Mouse (Mus musculus) kidney, adult 10 weeks (tissue): ENCODE data around the gene Iapp. TPM values are rescaled to one million over a fixed set of nuclear protein-coding genes. Genes with fewer than 3 reads are reported as not detected.

Source experiments
- polyA plus RNA-seq: library from polyadenylated mRNA; stranded (reverse); fragments of 350-450 nt; fragmentation: Illumina TruSeq; extraction: RNeasy Lipid Tissue Mini Kit (QIAGEN cat#74804); gene quantifications from one replicate; pipeline ENCODE4 v1.2.3, GENCODE M21; 2014; ENCODE audit warnings: low read depth, low replicate concordance

Gene Iapp
- not detected for polyA plus RNA-seq

DNA sequence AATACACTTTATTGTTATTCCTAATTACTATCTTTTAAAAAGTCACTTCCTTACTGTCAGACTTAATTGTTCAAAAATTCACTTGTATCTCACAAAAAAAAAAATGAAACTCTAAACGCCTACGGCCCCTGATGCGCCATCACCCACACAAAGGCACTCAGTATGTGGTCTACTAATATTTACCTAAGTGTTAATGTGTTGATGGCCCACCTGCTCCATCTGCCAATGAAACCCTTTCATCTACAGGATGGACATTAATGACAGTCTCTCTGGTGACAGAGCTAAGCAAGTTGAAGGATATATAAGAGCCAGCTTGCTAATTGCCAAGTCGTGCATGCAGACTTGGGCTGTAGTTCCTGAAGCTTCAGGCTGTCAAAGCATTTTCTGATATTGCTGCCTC, at the start of gene Iapp:
Iapp (plus strand) TSS at position 326 of the 400 bp plus-strand sequence.

DNA sequence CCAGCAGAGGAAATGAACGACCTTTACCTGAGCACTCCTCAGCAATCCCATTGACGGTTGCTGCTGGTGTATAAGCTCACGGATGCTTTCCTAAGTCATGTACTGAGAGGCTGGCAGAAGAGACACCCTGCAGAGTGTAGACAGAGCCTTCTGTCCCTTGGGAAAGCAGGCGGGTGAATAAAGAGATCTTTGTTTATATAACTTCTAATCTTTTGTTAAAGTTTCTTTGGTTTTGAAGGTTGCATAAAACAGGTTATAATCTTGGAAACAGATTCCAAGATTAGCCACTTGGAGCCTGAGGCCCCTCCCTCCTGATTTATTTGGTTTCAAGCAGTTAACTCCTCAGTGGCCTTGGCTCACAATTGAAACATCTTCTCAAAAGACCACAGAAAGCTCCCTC, 24.7 kb downstream of the Iapp start, which contains the start of gene Slco1a5:
Slco1a5 (minus strand) TSS at position 101 of the 400 bp plus-strand sequence.

DNA sequence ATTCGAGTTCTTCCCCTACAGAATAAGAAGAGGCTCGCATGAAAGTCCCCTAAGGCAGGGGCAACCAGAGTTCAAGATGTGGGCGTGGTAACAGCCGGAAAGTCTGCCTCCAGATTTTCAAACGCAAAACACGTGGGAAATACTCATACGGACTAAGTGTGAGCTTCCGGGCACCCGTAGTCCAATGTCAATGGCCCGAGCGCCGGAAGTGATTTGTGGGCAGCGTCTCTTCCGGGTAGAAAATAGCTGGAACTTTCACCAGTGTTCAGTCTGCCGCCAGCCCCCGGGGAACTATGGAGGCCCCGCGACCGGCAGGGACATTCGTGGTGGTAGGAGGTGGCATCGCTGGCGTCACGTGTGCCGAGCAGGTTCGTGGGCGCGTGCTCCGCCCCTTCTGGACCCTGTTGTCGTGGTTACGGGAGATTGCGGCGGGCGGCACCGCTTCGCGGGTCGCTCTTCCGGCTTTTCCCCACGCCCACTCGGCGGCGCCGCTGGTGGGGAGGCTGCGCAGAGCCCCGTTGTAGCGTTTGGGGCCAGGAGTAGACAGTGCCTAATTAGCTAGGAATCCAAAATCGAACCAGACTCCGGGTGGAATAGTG, 47.3 kb downstream of the Iapp start, which contains the start of gene Pyroxd1:
Pyroxd1 (plus strand) TSS at position 215 of the 599 bp plus-strand sequence.

Other genes with a start within 250 kb of the Iapp start
- 787 TPM for gene Slco1a6, start 89.9 kb upstream of the Iapp start, polyA plus RNA-seq
- not detected for gene Slco1a5, start 24.6 kb downstream of the Iapp start, polyA plus RNA-seq
- gene Pyroxd1, start 47.2 kb downstream of the Iapp start, polyA plus RNA-seq = 43.9 TPM
- gene Recql, start 88.7 kb downstream of the Iapp start, polyA plus RNA-seq = 11.5 TPM
- 29.3 TPM for gene Golt1b, start 88.8 kb downstream of the Iapp start, polyA plus RNA-seq
- not detected for gene Spx, start 115.0 kb downstream of the Iapp start, polyA plus RNA-seq
- 23.0 TPM for gene Gys2, start 174.7 kb downstream of the Iapp start, polyA plus RNA-seq
- 1,028 TPM for gene Ldhb, start 209.5 kb downstream of the Iapp start, polyA plus RNA-seq